Mouse (Mus musculus) neural tube, embryonic 11.5 days (tissue): Measurements from ENCODE around the gene Fam206a. TPM values are rescaled to one million over a fixed set of nuclear protein-coding genes. Genes with fewer than 3 reads are reported as not detected.
A peak's percentile ranks its signal among the peaks of the same experiment; 100 is the strongest.

Experiments
- ATAC-seq: fragments of 200-750 bp; cut with Nextera tagmentation; 2 replicates; pipeline ENCODE4 v1.8.0; 2017; ENCODE audit warnings: moderate number of reproducible peaks, mild to moderate bottlenecking, moderate TSS enrichment, moderate library complexity; ENCODE audit not compliant: insufficient read depth, low FRiP score, low TSS enrichment
- DNase-seq: peaks from one replicate; pipeline ENCODE4 v3.0.0-alpha.2; 2015; ENCODE audit warnings: low spot score
- H3K27ac ChIP-seq: fragments of 300-500 bp; sonication (generic); 2 replicates; pipeline ENCODE4 v1.5.1; 2014; ENCODE audit warnings: low read depth, mild to moderate bottlenecking, low read length
- H3K27me3 ChIP-seq: fragments of 300-500 bp; sonication (generic); 2 replicates; pipeline ENCODE4 v1.6.1; 2014; ENCODE audit warnings: mild to moderate bottlenecking, low read length, mixed read lengths; ENCODE audit not compliant: control insufficient read depth, insufficient read depth
- H3K36me3 ChIP-seq: fragments of 300-500 bp; sonication (generic); 2 replicates; pipeline ENCODE4 v1.6.1; 2014; ENCODE audit warnings: mild to moderate bottlenecking, low read length, moderate library complexity, mixed read lengths; ENCODE audit not compliant: control insufficient read depth, insufficient read depth
- H3K4me1 ChIP-seq: fragments of 300-500 bp; sonication (generic); 2 replicates; pipeline ENCODE4 v1.6.1; 2014; ENCODE audit warnings: low read length, mixed read lengths; ENCODE audit not compliant: control insufficient read depth, insufficient read depth
- H3K4me2 ChIP-seq: fragments of 300-500 bp; sonication (generic); 2 replicates; pipeline ENCODE4 v1.6.1; 2014; ENCODE audit warnings: low read depth, mild to moderate bottlenecking, moderate library complexity
- H3K4me3 ChIP-seq: fragments of 300-500 bp; sonication (generic); 2 replicates; pipeline ENCODE4 v1.5.1; 2014; ENCODE audit warnings: low read depth, low read length
- H3K9ac ChIP-seq: fragments of 300-500 bp; sonication (generic); 2 replicates; pipeline ENCODE4 v1.6.1; 2014; ENCODE audit warnings: mild to moderate bottlenecking, low read length
- H3K9me3 ChIP-seq: fragments of 300-500 bp; sonication (generic); 2 replicates; pipeline ENCODE4 v1.6.1; 2016; ENCODE audit warnings: low read length; ENCODE audit not compliant: control insufficient read depth
- WGBS: fragments of 180-500 bp; shearing (Covaris S2); extraction: QIAGEN DNeasy Blood & Tissue Kit; methylation state at CpG from one replicate; pipeline ENCODE4 v1.1.7; 2014; 5-methylcytosine and 5-hydroxymethylcytosine counted together
- polyA plus RNA-seq: library from polyadenylated mRNA; unstranded; fragments of >200 nt; fragmentation: Nextera tagmentation; extraction: Ambion mirVana; gene quantifications from 2 replicates; pipeline ENCODE4 v1.2.1, GENCODE M21; 2014

The Fam206a gene
- polyA plus RNA-seq, 1 experiment from 2014 or later: 28.7 TPM

GRCm38 (mm10) chr4:56848044-56848443 is 45.9 kb downstream of the Fam206a start:
- ATAC-seq (no peak), DNase-seq (no peak)
- Histone ChIP-seq H3K4me2 (no peak overlapping the region), H3K27ac (no peak overlapping the region), H3K4me3 (no peak overlapping the region), H3K27me3 (no peaks in the 10 kb centered on the region), H3K9ac (no peak overlapping the region), H3K9me3 (no peaks in the 10 kb centered on the region; the same call in 1 of the 2 replicates), H3K36me3 (peaks cover 8% of the 10 kb centered on the region), H3K4me1 (no peaks in the 10 kb centered on the region)
- WGBS: 90% methylated on average over 6 of the region's 6 CpGs

- H3K4me1 ChIP-seq: no peaks in the 10 kb centered on the region
- 50% methylated on average over 6 of the region's 6 CpGs for WGBS
- H3K4me3 ChIP-seq: no peak overlapping the region
- H3K27ac ChIP-seq: no peak overlapping the region
- H3K9ac ChIP-seq: no peak overlapping the region
- ATAC-seq: no peak
- no peaks in the 10 kb centered on the region for H3K27me3 ChIP-seq
- H3K9me3 ChIP-seq: no peaks in the 10 kb centered on the region
- H3K4me2 ChIP-seq: no peak overlapping the region
- H3K36me3 ChIP-seq: no peaks in the 10 kb centered on the region
- DNase-seq: peak; percentile 24
Measured at GRCm38 (mm10) chr4:56850724-56851123, 48.6 kb downstream of the Fam206a start.

- H3K4me3 ChIP-seq: no peak overlapping the region
- WGBS: 96% methylated on average over 5 of the region's 5 CpGs
- H3K27me3 ChIP-seq: no peaks in the 10 kb centered on the region
- no peak overlapping the region for H3K4me2 ChIP-seq
- H3K9me3 ChIP-seq: no peaks in the 10 kb centered on the region
- H3K9ac ChIP-seq: no peak overlapping the region
- no peaks in the 10 kb centered on the region for H3K36me3 ChIP-seq
- H3K4me1 ChIP-seq: no peaks in the 10 kb centered on the region
- ATAC-seq (no peak), DNase-seq (no peak)
- H3K27ac ChIP-seq: no peak overlapping the region
Measured at GRCm38 (mm10) chr4:56855935-56856334, 53.8 kb downstream of the Fam206a start.

DNA sequence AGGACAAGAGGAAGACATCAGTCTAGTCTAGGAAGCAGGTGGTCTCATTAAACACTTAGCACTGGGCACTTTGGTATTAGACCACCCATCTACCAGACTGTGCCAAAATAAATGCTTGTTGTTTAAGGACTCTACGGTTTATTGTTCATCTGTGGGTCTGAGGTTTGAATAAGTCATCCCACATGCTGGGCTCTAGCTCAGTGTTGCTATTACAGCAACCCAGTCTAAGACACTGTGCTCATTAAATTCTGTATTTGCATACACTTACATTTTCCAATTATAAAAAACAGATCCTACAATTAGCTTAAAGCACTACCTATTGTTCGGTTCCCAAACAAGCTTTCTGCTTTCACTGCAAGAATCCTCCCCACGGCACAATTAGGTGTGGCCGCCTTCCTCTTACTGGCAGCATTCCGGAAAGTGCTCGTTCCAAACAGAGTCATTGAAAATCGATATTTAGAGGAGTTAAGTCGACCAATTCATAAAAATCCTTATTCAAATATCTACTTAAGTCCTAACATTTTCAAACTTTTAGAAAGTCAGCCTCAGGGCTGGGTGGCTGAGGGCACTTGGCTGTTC is 54.3 kb downstream of the Fam206a start:
- Histone ChIP-seq H3K36me3 (no peaks in the 10 kb centered on the region), H3K4me2 (no peak overlapping the region), H3K27me3 (no peaks in the 10 kb centered on the region), H3K9ac (no peak overlapping the region), H3K4me3 (no peak overlapping the region), H3K4me1 (no peaks in the 10 kb centered on the region), H3K27ac (no peak overlapping the region), H3K9me3 (no peaks in the 10 kb centered on the region)
- ATAC-seq: no peak
- WGBS: 89% methylated on average over 8 of the region's 8 CpGs
- no peak for DNase-seq

- ATAC-seq: no peak
- Histone ChIP-seq H3K4me2 (no peak overlapping the region), H3K4me1 (peaks cover 3% of the 10 kb centered on the region; the same call in 1 of the 2 replicates), H3K4me3 (no peak overlapping the region), H3K27me3 (no peaks in the 10 kb centered on the region), H3K27ac (no peak overlapping the region), H3K9me3 (no peaks in the 10 kb centered on the region), H3K36me3 (no peaks in the 10 kb centered on the region), H3K9ac (no peak overlapping the region)
- no peak for DNase-seq
- 85% methylated on average over 9 of the region's 9 CpGs for whole genome bisulfite sequencing
Measured at GRCm38 (mm10) chr4:56858733-56859132, 56.6 kb downstream of the Fam206a start.

Other genes with a start within 250 kb of the Fam206a start
- gene Gm26657, start 62.3 kb upstream of the Fam206a start, polyA plus RNA-seq: not detected in 2 replicates
- gene Actl7b, start 60.9 kb upstream of the Fam206a start, polyA plus RNA-seq: not detected in 2 replicates
- not detected in 2 replicates for gene Actl7a, start 58.9 kb upstream of the Fam206a start, polyA plus RNA-seq
- gene Elp1, start within 50 bp of the Fam206a start, polyA plus RNA-seq: 102 and 116 TPM in 2 replicates
- gene Ctnnal1, start 62.8 kb downstream of the Fam206a start, polyA plus RNA-seq: 27.4 and 27.9 TPM in 2 replicates
- 7.9 and 9.2 TPM in 2 replicates for gene Tmem245, start 145.1 kb downstream of the Fam206a start, polyA plus RNA-seq
- 6.1 and 7.2 TPM in 2 replicates for gene Frrs1l, start 188.0 kb downstream of the Fam206a start, polyA plus RNA-seq